Comparison of ENCODE assay signal across 8 mouse cellular contexts in genomic region chr4:136602568-136602967, GRCm38 (mm10). TPM values are rescaled to one million over a fixed set of nuclear protein-coding genes. Genes with fewer than 3 reads are reported as not detected.
A peak's percentile ranks its signal among the peaks of the same experiment; 100 is the strongest.
DNase-seq lines count a peak whose midpoint lies in the region; ATAC-seq lines count a peak whose summit lies in the region.

TSS of gene Kdm1a (minus strand) at chr4:136602723.

- peak within 1 kb of the TSS; percentile 100 for H3K9ac ChIP-seq in forebrain, embryonic 14.5 days (ENCODE audit: low read length)
- H3K9ac ChIP-seq in neural tube, embryonic 15.5 days (replicated peaks) = peak within 1 kb of the TSS; percentile 98

- H3K4me3 ChIP-seq in forebrain, embryonic 14.5 days (ENCODE audit: low read depth, low read length) = peak within 1 kb of the TSS; percentile 99
- H3K4me3 ChIP-seq in neural tube, embryonic 15.5 days (replicated peaks) = peak within 1 kb of the TSS; percentile 67

- H3K27ac ChIP-seq in forebrain, embryonic 14.5 days (ENCODE audit: low read depth, low read length) = peak within 1 kb of the TSS; percentile 97
- H3K27ac ChIP-seq in neural tube, embryonic 15.5 days (replicated peaks) = peak within 1 kb of the TSS; percentile 96

- H3K4me2 ChIP-seq in forebrain, embryonic 14.5 days (ENCODE audit: low read length) = peak within 1 kb of the TSS; percentile 71
- peak within 1 kb of the TSS; percentile 68 for H3K4me2 ChIP-seq in neural tube, embryonic 15.5 days

- WGBS in forebrain, embryonic 14.5 days = under 1% methylated on average over 29 of the region's 45 CpGs
- WGBS in neural tube, embryonic 15.5 days = under 1% methylated on average over 40 of the region's 45 CpGs

- DNase-seq in ES-CJ7 (ENCODE audit: low read depth, low spot score) = peak; percentile 97
- peak; percentile 94 for DNase-seq in cerebellum, adult 11 months
- peak; percentile 97 for DNase-seq in forebrain, embryonic 14.5 days (ENCODE audit: low spot score)
- peak; percentile 97 to 98 for DNase-seq in heart, postnatal 14 days
- DNase-seq in layer of hippocampus, adult 11-12 months (ENCODE audit: low spot score) = peak; percentile 94
- peak; percentile 92 to 95 for DNase-seq in lung, adult 18-20 months
- DNase-seq in testis, postnatal 14 days (ENCODE audit: low spot score) = peak; percentile 95

- H3K4me1 ChIP-seq in forebrain, embryonic 14.5 days (ENCODE audit: control insufficient read depth, insufficient read depth, low read length) = peaks cover 8% of the 10 kb centered on the region
- H3K4me1 ChIP-seq in neural tube, embryonic 15.5 days = peaks cover 21% of the 10 kb centered on the region

- no peaks in the 10 kb centered on the region for H3K36me3 ChIP-seq in forebrain, embryonic 14.5 days (ENCODE audit: control insufficient read depth, insufficient read depth, low read length)
- H3K36me3 ChIP-seq in neural tube, embryonic 15.5 days = no peaks in the 10 kb centered on the region

- H3K27me3 ChIP-seq in forebrain, embryonic 14.5 days (replicated peaks; ENCODE audit: control insufficient read depth, insufficient read depth, low read length) = no peaks in the 10 kb centered on the region
- no peaks in the 10 kb centered on the region for H3K27me3 ChIP-seq in neural tube, embryonic 15.5 days (replicated peaks)

- intact Hi-C loops in heart, postnatal 14 days (cut with DNase I) = loop anchor here (5.0 to 10.0 kb wide), 2 partner anchors 145 to 548 kb away; partner anchors contain the start of gene Rpl11

- no peaks in the 10 kb centered on the region for H3K9me3 ChIP-seq in forebrain, embryonic 14.5 days (replicated peaks; ENCODE audit: control insufficient read depth, low read length)
- no peaks in the 10 kb centered on the region for H3K9me3 ChIP-seq in neural tube, embryonic 15.5 days (replicated peaks)

- ATAC-seq in forebrain, embryonic 14.5 days = peak; percentile 95
- ATAC-seq in neural tube, embryonic 15.5 days (ENCODE audit: low FRiP score) = peak; percentile 85

RNA-seq across cellular contexts. Expression of gene Kdm1a, which starts in this region (rescaled TPM):
- polyA plus RNA-seq in forebrain, embryonic 14.5 days (2014; fragmentation: Nextera tagmentation; extraction: Ambion mirVana) = 103 TPM in 2 replicates
- 10 to 100 TPM; 33.5 to 37.6 TPM for total RNA-seq in heart, postnatal 14 days (2021)
- polyA plus RNA-seq in neural tube, embryonic 15.5 days (2015; fragmentation: Nextera tagmentation; extraction: Ambion mirVana) = 46.6 and 49.8 TPM in 2 replicates

Comparison
In these comparisons a context has a peak if more than half of its experiments do, and no peak if none do; other contexts are left out.
1. Peak in every context shown above with its lines: DNase-seq, ATAC-seq, H3K4me3 ChIP-seq and H3K27ac ChIP-seq.